Mouse (Mus musculus) midbrain, embryonic 11.5 days (tissue): ENCODE results near the gene Apoe. TPM values are rescaled to one million over a fixed set of nuclear protein-coding genes. Genes with fewer than 3 reads are reported as not detected.

ENCODE experiments used
- ATAC-seq: fragments of 200-750 bp; cut with Nextera tagmentation; 2 replicates; pipeline ENCODE4 v1.8.0; 2017; ENCODE audit warnings: moderate TSS enrichment, moderate library complexity; ENCODE audit not compliant: low FRiP score
- DNase-seq: peaks from one replicate; pipeline ENCODE4 v3.0.0; 2015; ENCODE audit warnings: low spot score; ENCODE audit errors: missing footprints
- H3K27ac ChIP-seq: fragments of 300-500 bp; sonication (generic); 2 replicates; pipeline ENCODE4 v1.5.1; 2014; ENCODE audit warnings: low read depth, low read length
- H3K27me3 ChIP-seq: fragments of 300-500 bp; sonication (generic); 2 replicates; pipeline ENCODE4 v1.6.1; 2014; ENCODE audit warnings: mild to moderate bottlenecking, low read length, moderate library complexity, mixed read lengths; ENCODE audit not compliant: control insufficient read depth, insufficient read depth
- H3K36me3 ChIP-seq: fragments of 300-500 bp; sonication (generic); 2 replicates; pipeline ENCODE4 v1.6.1; 2014; ENCODE audit warnings: mild to moderate bottlenecking, low read length, moderate library complexity, mixed read lengths; ENCODE audit not compliant: control insufficient read depth, insufficient read depth
- H3K4me1 ChIP-seq: fragments of 300-500 bp; sonication (generic); 2 replicates; pipeline ENCODE4 v1.6.1; 2014; ENCODE audit warnings: low read length; ENCODE audit not compliant: control insufficient read depth, insufficient read depth
- H3K4me2 ChIP-seq: fragments of 300-500 bp; sonication (generic); 2 replicates; pipeline ENCODE4 v1.6.1; 2014; ENCODE audit warnings: mild to moderate bottlenecking, moderate library complexity
- H3K4me3 ChIP-seq: fragments of 300-500 bp; sonication (generic); 2 replicates; pipeline ENCODE4 v1.5.1; 2014; ENCODE audit warnings: low read depth, low read length
- H3K9ac ChIP-seq: fragments of 300-500 bp; sonication (generic); 2 replicates; pipeline ENCODE4 v1.6.1; 2014; ENCODE audit warnings: low read length
- H3K9me3 ChIP-seq: fragments of 300-500 bp; sonication (generic); 2 replicates; pipeline ENCODE4 v1.6.1; 2016; ENCODE audit warnings: low read length; ENCODE audit not compliant: control insufficient read depth
- WGBS: fragments of 180-500 bp; shearing (Covaris S2); extraction: QIAGEN DNeasy Blood & Tissue Kit; methylation state at CpG from one replicate; pipeline ENCODE4 v1.1.7; 2014; 5-methylcytosine and 5-hydroxymethylcytosine counted together
- polyA plus RNA-seq: library from polyadenylated mRNA; unstranded; fragments of >200 nt; fragmentation: Nextera tagmentation; extraction: Ambion mirVana; gene quantifications from 2 replicates; pipeline ENCODE4 v1.2.1, GENCODE M21; 2014

Gene Apoe
- polyA plus RNA-seq, 1 experiment from 2014 or later: 180 TPM

DNA sequence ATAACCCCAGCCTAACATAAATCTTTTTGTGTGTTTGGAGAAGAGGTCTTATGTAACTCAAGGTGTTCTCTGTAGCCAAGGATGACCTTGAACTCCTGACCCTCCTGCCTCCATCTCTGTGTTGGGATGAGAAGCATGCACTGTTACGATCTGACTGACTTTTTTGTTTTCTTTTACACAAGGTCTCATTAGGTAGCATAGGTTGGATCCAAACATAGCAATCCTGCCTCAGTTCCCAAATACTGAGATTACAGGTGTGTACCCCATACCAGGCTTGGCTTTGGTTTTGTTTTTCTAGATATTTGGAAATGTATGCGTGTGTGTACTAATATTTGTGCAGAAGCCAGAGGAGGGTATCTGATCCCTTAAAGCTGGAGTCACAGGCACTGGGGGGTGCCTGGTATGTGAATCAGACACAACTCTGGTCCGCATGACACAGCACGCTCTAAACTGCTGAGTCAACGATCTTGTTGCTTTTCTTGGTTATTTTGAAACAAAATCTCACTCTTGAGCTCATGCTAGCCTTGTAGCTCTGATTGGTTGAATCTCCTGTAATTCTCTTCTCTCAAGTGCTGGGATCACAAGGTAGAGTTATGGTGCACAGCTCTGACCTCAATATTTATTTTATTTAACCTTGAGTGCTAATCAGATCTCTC is 19.4 kb upstream of the Apoe start:
- Histone ChIP-seq H3K27me3 (no peaks in the 10 kb centered on the region), H3K27ac (no peak overlapping the region), H3K4me1 (peaks cover 12% of the 10 kb centered on the region), H3K4me2 (no peak overlapping the region), H3K36me3 (no peaks in the 10 kb centered on the region), H3K9ac (no peak overlapping the region), H3K9me3 (peaks cover 3% of the 10 kb centered on the region; the same call in 1 of the 2 replicates), H3K4me3 (no peak overlapping the region)
- WGBS: 93% methylated on average over 5 of the region's 5 CpGs
- ATAC-seq (no peak), DNase-seq (no peak)

DNA sequence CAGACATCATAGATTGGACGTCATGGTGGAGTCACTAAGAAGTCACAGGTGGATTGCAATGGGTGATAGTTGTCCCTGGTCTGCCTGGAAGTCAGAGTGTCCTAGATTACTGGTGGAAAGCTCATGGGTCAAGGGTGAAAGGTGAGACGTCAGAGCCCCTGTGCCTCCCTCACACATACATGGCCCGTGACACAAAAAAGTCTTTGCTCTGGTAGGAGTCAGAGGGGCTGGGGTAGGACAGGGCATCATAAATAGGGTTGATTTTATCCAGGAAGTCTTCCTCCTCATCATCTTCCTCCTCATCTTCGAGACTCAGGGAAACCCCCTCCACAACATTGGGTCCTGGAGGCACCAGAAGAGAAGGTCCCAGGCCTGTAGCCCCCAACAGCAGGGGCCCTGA is 18.4 kb upstream of the Apoe start:
- Histone ChIP-seq H3K9ac (no peak overlapping the region), H3K27ac (no peak overlapping the region), H3K4me2 (no peak overlapping the region), H3K4me3 (no peak overlapping the region), H3K4me1 (peaks cover 12% of the 10 kb centered on the region), H3K9me3 (peaks cover 3% of the 10 kb centered on the region; the same call in 1 of the 2 replicates), H3K27me3 (no peaks in the 10 kb centered on the region), H3K36me3 (no peaks in the 10 kb centered on the region)
- ATAC-seq: no peak
- WGBS: 93% methylated on average over 4 of the region's 4 CpGs
- DNase-seq: no peak

- 0 out of 2 replicates have a peak, but pooled peaks cover 2% of the 10 kb centered on the region for H3K36me3 ChIP-seq
- peaks cover 12% of the 10 kb centered on the region for H3K4me1 ChIP-seq
- peak overlapping the region; percentile 66 for H3K4me2 ChIP-seq
- WGBS: 100% methylated on average over 2 of the region's 2 CpGs
- H3K9ac ChIP-seq: peak overlapping the region; percentile 65; the same call in 1 of the 2 replicates
- peak overlapping the region; percentile 89 for H3K27ac ChIP-seq
- DNase-seq (no peak), ATAC-seq (no peak)
- no peaks in the 10 kb centered on the region for H3K27me3 ChIP-seq
- H3K4me3 ChIP-seq: no peak overlapping the region
- H3K9me3 ChIP-seq: peaks cover 3% of the 10 kb centered on the region; the same call in 1 of the 2 replicates
These were observed 17.8 kb upstream of the Apoe start for GRCm38 (mm10) chr7:19716822-19717221.

DNA sequence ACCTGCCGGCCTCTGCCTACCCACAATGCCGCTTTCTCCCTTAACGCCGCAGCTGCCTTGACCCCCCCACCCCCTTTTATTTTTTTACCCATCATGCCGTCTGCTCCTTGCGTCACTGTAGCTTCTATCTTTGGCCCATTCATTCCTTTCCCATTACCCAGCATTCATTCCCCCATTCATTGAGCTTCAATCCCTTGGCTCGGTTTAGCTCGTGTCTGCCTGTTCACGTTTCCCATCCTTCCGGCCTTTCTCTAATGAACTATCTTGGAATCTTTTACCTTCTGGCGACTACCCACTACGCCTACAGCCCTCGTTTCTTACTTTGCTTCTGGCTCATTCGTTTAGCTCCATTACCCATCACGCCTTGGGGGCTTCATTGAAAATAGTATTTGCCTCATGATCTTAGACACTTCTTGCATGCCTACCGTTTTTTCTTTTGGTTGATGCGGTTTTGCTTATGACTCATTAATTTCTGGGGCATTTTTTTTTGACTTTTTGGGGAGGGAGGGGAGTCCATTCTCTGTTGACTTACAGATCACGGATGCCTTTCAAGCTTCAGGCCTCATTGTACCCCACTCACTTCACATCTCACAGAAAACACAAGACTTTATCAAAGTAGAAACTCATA is 17.2 kb upstream of the Apoe start:
- Histone ChIP-seq H3K27ac (peak overlapping the region; percentile 89), H3K9me3 (peaks cover 3% of the 10 kb centered on the region; the same call in 1 of the 2 replicates), H3K27me3 (no peaks in the 10 kb centered on the region), H3K36me3 (0 out of 2 replicates have a peak, but pooled peaks cover 3% of the 10 kb centered on the region), H3K4me2 (peak overlapping the region; percentile 66), H3K4me1 (peaks cover 12% of the 10 kb centered on the region), H3K4me3 (peak overlapping the region; percentile 33), H3K9ac (peak overlapping the region; percentile 65)
- 6% methylated on average over 18 of the region's 18 CpGs for WGBS
- no peak for DNase-seq
- no peak for ATAC-seq

DNA sequence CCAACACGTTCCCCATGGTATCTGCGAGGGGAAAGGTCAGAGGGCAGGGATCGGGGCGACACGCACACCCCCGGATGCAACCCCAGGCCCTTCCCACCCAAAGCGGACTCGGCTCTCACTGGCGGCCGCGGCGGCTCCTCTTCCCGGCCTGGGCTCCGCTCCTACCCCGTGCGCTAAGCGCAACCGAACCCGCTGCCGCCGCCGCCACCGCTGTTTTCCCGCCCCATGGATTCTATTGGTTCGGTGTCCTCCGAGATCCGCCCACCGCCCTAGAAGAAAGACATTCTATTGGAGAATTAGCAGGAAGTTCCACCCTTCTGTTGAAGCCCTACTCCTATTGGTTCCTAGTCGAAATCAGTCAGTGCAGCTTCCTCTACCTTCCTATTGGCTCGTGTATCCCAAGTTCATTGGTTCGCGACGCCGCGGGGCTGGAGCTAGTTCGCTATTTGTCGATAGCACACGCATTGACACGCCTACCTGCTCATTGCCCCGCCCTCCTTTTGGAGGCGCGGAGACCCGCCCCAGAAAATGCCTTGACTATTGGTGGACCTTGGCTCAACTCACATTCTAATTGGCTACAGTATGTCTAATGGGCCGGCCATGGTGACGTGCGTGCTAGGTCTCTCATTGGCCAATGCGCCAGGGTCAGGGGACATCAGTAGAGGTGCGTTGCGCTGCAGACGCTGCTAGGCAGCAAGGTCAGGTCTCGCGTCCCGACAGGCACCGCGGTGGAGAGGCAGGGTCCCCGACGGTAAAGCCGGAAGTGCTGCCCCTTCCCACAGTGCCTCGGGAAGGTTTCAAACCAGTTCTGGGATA is 16.5 kb upstream of the Apoe start, which contains the start of gene Tomm40:
Gene Tomm40 (minus strand): TSS at position 200 of the 816 bp plus-strand sequence.
- H3K36me3 ChIP-seq: 0 out of 2 replicates have a peak, but pooled peaks cover 3% of the 10 kb centered on the region
- H3K4me3 ChIP-seq: peak within 1 kb of the TSS; percentile 97
- H3K4me2 ChIP-seq: peak within 1 kb of the TSS; percentile 87
- DNase-seq (peak; percentile 100), ATAC-seq (peak; percentile 99)
- H3K9me3 ChIP-seq: peaks cover 1% of the 10 kb centered on the region; the same call in 1 of the 2 replicates
- under 1% methylated on average over 53 of the region's 59 CpGs for WGBS
- H3K27me3 ChIP-seq: no peaks in the 10 kb centered on the region
- peak within 1 kb of the TSS; percentile 89 for H3K27ac ChIP-seq
- H3K4me1 ChIP-seq: peaks cover 12% of the 10 kb centered on the region
- peak within 1 kb of the TSS; percentile 89 for H3K9ac ChIP-seq

- Histone ChIP-seq H3K4me2 (peak overlapping the region; percentile 87), H3K9ac (peak overlapping the region; percentile 89), H3K27me3 (no peaks in the 10 kb centered on the region), H3K4me1 (peaks cover 12% of the 10 kb centered on the region), H3K36me3 (0 out of 2 replicates have a peak, but pooled peaks cover 3% of the 10 kb centered on the region), H3K4me3 (peak overlapping the region; percentile 97), H3K27ac (peak overlapping the region; percentile 35; the same call in 1 of the 2 replicates), H3K9me3 (no peaks in the 10 kb centered on the region)
- ATAC-seq (no peak), DNase-seq (no peak)
- under 1% methylated on average over 39 of the region's 39 CpGs for WGBS
These were observed 15.8 kb upstream of the Apoe start for GRCm38 (mm10) chr7:19714836-19715235.

GRCm38 (mm10) chr7:19713598-19713997 is 14.6 kb upstream of the Apoe start:
- peaks cover 6% of the 10 kb centered on the region; the same call in 1 of the 2 replicates for H3K36me3 ChIP-seq

GRCm38 (mm10) chr7:19713196-19713595 is 14.2 kb upstream of the Apoe start:
- WGBS: 61% methylated on average over 4 of the region's 4 CpGs
- H3K4me1 ChIP-seq: peaks cover 12% of the 10 kb centered on the region
- no peak for DNase-seq
- no peak for ATAC-seq
- H3K27me3 ChIP-seq: no peaks in the 10 kb centered on the region
- no peaks in the 10 kb centered on the region for H3K9me3 ChIP-seq
- H3K9ac ChIP-seq: no peak overlapping the region
- peaks cover 6% of the 10 kb centered on the region; the same call in 1 of the 2 replicates for H3K36me3 ChIP-seq
- no peak overlapping the region for H3K27ac ChIP-seq
- H3K4me3 ChIP-seq: no peak overlapping the region
- H3K4me2 ChIP-seq: no peak overlapping the region

More at GRCm38 (mm10) chr7:19713598-19713997, 14.6 kb upstream of the Apoe start:
- DNase-seq (no peak), ATAC-seq (no peak)
- Histone ChIP-seq H3K4me2 (no peak overlapping the region), H3K9ac (no peak overlapping the region), H3K4me1 (peaks cover 12% of the 10 kb centered on the region), H3K27ac (no peak overlapping the region), H3K9me3 (no peaks in the 10 kb centered on the region), H3K27me3 (no peaks in the 10 kb centered on the region), H3K4me3 (no peak overlapping the region)
- 91% methylated on average over 9 of the region's 9 CpGs for WGBS
